Mouse (Mus musculus): ENCODE results near the gene Hacl1.

The Hacl1 gene

DNA sequence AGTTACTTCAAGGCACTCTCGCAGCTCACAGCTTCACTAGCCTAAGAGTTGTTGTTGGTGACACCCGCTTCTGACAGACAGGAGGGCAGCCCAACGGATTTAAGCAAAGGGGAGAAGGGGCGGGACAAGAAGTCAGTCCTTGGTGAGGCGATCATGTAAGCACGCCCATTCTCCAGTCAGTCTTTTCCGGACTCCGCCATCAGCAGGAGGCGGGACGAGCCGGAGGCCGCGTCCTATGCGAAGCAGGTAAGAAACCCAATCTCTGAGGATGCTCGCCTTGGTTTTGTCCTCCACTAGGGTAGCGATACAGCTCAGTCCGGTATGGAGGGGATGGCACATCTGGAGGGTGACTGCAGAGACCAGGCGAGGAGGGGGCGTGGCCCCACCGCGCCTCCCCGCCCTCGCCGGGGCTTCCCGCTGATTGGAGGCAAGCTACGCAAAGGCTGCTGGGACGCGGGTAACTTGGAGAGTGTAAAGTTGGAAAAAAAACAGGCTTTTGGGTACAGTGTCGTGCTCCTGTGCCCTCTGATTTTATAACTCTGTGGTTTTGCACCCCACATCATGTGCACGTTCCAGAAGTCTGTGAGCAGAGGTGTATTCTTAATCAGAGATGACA lies at the start of gene Hacl1, which contains the start of gene Btd:
Gene Hacl1 (minus strand): TSS at position 397 of the 616 bp plus-strand sequence.
Gene Btd (plus strand): TSS at position 139 of the 616 bp plus-strand sequence.
- DNase-seq (ENCODE audit: low read depth, low spot score) = peak; percentile 96

DNA sequence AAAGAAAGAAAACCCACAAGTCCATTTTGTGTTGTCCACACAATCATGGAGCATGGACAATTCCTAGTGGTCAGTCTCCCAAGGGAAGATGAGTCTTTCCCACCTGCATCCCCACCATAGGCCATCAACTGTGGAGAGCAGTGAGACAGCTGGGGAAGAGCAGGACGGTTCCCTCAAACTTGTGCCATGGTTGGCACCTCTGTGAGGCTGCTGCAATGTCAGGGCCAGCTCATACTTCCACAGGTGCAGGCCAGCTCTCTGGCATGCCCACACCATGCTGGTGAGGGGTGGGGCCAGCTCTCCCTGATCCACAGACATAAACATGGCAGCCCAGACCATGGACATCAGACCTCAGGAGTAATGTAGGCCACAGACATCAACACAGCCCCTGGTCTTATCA lies 45.1 kb upstream of the Hacl1 start:
- no peak for DNase-seq (ENCODE audit: low read depth, low spot score)

DNA sequence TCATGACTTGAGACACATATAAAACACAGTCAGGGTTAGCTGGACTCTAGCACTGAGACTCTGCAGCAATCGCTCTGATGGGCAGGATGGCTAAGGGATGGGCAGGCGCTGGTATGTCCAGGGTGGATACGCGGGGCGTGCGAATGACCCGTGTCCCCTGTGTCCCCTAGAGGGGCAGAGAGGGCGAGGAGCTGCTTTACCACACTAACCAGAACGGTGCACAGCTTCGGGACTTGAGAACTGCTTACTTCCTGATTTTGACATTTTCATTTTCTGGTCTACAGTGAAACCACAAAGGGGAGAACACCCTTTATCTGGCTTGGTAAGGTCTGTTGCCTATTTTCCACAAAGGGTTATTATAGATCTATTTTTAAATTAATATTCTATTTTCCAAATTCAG lies 44.6 kb upstream of the Hacl1 start:
- no peak for DNase-seq (ENCODE audit: low read depth, low spot score)

DNA sequence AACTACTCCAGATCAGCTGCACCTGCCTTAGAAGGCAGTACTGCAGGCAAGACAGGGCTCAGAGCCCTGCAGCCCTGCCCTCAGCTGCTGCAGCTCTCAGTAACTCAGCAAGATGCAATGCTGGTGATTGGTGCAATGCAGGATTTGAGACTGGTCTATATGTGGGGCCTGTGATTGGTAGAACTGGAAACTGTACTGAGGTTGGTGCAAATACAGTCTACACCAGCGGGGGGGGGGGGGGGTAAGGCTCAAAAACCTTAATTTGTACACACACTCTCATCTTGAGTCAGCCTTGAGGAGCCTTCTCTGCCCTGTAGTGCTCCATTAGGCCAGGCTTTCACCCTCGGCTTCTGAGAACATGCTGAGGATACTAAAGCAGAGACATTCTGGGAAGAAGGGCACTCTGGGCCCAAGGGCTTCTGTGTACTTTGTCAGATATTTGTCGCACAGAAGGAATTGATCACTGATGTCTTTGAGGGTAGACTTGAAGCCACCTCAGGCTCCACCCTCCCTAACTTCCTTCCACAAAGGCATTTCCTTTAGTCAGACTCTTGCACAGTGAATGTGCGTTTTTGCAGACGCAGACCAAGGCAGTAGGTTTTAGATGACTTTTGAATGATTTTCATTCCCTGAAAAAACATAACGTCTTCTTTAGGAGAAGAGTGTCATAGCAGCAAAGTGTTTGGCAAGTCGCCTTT lies 43.4 kb upstream of the Hacl1 start:
- DNase-seq (ENCODE audit: low read depth, low spot score) = no peak

DNA sequence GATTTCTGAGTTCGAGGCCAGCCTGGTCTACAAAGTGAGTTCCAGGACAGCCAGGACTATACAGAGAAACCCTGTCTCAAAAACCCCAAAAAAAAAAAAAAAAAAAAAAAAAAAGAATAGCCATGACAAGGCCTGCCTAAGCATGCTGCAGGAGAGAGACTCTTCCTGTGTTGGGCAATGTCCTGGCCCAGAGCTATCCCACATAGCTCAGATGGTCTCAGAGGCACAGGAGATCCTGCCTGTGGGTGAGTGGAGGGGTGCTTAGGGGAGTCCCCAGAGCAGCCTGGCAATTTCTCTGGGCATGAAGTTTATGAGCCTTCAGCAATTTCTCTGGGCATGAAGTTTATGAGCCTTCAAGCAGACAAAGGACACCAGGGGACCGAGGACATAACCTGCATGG lies 42.5 kb upstream of the Hacl1 start:
- no peak for DNase-seq (ENCODE audit: low read depth, low spot score)

DNA sequence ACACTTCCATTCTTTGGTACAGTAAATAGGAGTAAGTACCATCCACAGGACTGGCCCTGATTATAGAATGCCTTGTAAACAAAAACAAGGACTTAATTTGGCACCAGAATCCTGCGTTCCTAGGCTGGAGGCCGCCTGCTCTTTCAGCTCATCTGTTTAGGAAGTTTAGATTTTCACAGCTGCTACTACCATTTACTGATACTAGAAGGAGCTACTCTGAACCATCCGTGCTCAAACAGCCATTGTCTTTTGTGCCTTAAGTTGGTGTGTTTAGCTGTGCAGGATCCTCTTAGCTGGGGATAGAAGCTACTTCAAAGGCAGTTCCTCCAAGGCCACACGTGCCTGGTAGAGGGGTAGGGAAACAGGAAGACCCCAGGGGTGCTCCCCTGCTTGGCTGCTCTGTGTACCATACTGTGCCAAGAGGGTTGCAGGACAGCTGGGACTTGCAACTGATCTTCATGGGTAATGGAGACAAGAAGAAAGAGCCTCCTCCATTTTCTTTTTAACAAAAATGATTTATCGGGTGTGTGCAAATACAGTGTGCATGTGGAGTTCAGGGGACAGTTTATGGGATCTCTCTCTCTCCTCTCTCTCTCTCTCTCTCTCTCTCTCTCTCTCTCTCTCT lies 41.0 kb upstream of the Hacl1 start:
- DNase-seq (ENCODE audit: low read depth, low spot score) = no peak

DNA sequence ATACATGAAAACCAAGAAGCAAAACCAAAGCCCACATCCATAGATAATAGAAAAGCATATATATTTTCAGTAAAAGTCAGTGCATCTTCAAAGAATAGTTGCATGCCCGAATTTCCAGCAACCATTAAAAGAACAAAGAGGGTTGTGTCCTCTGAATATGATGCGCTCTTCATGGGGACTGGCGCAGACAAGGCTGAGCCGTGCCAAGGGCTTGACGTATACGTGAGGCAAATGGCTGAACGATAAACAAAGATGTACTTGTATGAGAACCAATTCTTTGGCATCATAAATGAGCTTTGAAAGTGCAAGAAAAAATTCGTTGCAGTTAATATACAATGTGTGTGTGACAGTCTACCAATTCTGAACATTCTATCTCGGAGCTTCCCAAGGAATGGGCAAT lies 40.2 kb upstream of the Hacl1 start:
- DNase-seq (ENCODE audit: low read depth, low spot score) = peak; percentile 82

DNA sequence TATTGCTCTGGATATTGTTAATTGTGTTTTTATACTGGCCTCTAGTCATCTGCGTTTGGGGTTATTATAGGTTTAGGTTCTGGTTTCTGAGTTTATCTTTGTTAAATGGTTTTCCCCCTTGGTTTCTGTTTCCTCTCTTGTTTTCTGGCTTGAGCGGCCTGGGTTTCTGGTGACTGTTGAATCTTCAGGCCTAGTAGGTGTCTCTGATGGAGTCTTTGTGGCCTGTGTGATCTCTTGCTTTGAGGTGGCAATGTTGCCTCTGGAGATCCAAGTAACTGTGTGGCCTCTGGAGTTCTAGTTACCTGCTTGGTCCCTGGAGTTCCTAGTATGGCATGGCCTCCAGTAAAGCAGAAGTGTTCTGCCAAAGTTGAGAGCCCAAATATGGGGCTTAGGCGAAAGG lies 39.6 kb upstream of the Hacl1 start:
- DNase-seq (ENCODE audit: low read depth, low spot score) = no peak

DNA sequence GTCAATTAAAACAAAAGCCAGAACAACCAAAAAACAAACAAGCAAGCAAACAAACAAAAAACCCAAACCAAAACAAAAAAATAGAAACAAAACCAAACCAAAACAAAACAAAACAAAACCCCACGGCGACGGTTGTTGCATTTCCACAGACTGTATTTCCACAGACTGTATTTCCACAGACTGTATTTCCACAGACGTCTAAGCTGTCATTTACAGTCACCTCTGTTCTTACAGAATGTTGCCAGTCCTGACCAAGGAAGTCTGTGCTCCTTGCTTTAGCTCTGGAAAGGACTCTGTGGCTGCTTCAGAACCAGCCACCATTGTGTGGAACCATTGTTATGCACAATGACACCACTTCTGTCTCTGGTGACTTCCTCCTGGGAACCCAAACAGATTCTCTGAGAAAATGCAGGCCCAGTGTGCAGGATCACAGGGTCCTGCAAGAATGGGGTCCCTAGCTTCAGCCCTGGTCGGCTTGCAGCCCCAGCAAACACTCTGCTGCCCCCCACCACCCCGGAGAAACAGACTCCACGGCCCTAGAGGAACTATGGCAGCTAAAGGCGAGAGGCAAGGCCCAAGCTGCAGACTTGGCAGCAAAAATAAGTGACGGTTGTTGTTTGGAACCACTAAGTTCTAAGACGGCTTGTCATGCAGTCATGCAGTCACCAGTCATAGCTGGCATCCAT lies 30.7 kb upstream of the Hacl1 start:
- no peak for DNase-seq (ENCODE audit: low read depth, low spot score)

DNA sequence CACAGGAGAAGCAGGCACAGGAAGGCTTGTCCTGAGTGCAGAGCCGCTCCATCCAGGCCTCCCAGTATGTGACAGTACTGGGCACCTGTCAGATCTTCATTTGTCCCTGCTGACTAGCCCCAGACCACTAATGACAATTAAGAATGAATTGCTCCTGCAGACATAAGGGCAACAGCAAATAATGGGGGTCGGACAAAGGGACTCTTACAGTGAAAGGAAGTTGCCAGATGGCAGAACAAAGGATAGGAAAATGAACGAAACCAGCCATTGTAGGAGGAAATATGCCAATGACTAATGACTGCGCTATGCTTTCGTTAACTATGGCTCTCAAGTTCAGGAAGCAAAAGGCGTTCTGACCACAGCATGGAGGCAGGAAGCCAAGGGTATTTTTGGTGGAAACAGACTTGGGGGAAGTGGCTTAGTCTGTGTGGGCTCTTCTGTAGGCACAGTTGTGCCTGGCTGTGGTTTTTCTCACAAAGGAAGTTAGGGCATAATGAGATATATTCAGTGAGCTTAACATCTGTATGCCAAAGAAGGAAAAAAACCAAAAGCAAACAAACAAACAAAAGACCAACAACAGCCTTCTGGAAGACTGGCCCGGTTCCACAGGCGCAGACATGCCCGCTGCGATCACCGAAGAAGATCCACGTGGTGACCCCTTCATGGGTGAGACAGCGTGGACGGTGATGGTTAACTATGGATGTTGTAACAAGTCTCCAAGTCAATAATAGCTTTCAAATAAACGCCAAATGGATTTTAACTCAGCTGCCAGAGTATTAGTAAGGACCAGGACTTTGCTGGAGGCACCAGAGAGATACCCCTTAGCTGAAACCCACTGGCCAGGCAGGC lies 28.8 kb upstream of the Hacl1 start:
- peak; percentile 80 for DNase-seq (ENCODE audit: low read depth, low spot score)

DNA sequence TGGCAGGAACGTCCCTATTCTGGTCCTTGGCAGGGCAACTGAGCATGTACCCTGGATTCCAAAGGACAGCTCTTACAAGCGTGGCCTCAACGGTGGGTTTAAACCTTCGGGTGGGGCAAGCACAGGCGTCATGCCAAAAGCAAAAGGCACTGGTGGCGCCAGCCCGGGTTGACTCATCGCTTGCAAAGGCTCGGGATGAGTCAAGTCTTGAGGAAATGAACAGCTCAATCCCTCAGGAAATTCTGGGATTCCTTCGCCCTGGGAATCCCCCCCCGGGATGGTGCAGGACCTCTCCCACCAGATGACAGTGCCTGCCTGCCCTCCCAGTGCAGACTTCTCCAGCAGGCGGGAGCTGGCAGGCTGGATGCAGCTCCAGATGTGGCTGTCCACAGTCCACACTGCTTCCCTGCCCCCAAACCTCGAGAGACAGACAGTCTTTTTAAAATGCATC lies 28.1 kb upstream of the Hacl1 start:
- peak; percentile 82 for DNase-seq (ENCODE audit: low read depth, low spot score)

DNA sequence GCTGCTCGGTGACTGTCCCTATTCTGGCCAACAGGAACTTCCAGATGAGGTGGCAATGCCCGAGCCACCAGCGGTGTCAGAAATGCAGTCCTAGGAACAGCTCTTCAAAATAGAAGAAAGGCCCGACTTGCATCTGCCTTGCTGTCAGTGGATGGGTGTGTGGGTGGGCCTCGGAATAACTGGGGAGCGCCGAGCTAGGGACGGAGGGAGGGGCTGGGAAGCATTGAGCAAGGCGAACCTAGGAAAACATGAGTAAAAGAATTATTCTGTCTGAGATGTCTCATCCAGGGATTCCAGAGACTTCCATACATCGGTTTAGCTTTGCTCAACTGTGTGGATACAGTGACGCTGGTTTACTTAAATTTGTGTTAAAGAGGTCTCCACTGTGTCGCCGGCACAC lies 27.2 kb upstream of the Hacl1 start:
- DNase-seq (ENCODE audit: low read depth, low spot score) = peak; percentile 85

DNA sequence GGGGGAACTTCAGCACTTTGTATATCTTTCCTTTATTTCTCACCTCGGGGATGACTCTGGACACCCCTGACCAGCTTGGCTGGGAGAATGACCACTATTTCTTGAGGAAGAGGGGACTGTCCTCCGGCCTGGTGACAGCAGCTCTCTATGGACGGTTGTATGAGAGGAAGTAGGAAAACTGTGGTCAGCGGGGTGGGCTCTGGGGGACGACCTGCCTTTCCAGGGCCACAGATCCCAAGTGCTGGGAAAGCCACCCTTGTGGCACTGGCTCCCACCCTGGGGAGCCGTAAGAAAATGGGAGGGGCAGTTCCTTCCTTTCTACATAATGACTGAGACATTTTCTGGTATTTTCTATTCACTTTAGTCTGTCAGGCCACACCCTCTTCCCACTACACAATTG lies 26.7 kb upstream of the Hacl1 start:
- no peak for DNase-seq (ENCODE audit: low read depth, low spot score)

DNA sequence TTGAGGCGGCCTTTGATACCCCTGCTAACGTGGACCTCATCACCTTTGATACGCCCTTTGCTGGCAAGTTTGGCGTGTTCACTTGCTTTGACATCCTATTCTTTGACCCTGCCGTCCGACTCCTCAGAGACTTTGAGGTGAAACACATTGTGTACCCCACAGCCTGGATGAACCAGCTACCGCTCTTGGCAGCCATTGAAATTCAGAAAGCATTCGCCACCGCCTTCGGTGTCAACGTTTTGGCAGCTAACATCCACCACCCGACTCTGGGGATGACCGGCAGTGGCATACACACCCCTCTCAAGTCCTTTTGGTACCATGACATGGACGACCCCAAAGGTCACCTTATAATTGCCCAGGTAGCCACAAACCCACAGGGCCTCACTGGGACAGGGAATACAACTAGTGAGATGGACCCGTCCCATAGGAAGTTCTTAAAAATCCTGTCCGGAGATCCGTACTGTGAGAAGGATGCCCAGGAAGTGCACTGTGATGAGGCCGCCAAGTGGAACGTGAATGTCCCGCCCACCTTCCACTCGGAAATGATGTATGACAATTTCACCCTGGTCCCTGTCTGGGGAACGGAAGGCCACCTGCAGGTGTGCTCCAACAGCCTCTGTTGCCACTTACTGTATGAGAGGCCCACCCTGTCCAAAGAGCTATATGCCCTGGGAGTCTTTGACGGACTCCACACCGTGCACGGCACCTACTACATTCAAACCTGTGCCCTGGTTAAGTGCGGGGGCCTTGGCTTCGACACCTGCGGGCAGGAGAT lies 26.0 kb upstream of the Hacl1 start:
- no peak for DNase-seq (ENCODE audit: low read depth, low spot score)

DNA sequence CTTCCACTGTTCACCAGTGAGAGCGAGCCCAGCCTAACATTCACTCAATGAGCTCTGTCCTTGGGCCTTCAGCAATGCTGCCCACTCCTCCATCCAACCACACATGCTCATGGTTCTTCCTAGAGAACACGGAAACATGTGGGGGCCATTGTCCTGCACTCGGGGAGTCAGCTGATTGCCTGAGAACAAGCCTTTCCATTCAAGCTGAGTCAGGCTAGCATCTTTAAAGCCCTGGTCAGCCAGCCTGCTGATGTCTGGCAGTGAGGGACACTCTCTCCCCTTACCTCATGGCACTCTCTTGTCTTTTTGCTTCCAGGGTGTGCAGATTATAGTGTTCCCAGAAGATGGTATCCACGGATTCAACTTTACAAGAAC lies 24.5 kb upstream of the Hacl1 start:
- peak; percentile 77 for DNase-seq (ENCODE audit: low read depth, low spot score)

DNA sequence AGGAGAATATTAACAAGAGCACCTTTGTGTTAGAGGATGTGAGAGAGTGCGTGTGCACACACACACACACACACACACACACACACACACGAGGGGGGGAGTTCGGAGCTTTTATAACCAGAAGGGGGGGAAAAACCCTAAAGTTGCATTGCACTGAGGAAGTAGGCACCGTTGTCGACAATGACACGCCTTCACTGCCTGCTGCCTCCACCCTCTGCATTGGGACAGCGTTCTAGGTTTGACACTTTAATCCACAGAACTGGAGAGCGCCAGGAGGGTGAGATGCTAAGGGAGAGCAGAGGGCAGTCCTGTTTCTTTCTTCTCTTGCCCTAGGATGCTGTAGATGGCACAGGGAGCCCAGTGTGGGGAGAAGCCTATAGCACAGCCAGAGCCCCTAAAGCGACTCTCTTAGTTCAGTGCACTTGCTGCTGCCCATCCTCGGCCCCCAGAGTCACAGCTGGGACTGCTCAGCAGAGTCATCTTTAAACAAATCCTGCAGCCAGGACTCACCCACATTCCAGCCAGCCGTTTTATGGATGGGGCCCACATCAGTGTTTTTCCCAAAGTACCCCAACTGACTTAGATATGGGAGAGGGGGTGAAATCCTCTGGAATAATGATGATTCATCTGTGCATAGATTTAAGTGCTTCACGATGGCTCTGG lies 23.9 kb upstream of the Hacl1 start:
- DNase-seq (ENCODE audit: low read depth, low spot score) = no peak

DNA sequence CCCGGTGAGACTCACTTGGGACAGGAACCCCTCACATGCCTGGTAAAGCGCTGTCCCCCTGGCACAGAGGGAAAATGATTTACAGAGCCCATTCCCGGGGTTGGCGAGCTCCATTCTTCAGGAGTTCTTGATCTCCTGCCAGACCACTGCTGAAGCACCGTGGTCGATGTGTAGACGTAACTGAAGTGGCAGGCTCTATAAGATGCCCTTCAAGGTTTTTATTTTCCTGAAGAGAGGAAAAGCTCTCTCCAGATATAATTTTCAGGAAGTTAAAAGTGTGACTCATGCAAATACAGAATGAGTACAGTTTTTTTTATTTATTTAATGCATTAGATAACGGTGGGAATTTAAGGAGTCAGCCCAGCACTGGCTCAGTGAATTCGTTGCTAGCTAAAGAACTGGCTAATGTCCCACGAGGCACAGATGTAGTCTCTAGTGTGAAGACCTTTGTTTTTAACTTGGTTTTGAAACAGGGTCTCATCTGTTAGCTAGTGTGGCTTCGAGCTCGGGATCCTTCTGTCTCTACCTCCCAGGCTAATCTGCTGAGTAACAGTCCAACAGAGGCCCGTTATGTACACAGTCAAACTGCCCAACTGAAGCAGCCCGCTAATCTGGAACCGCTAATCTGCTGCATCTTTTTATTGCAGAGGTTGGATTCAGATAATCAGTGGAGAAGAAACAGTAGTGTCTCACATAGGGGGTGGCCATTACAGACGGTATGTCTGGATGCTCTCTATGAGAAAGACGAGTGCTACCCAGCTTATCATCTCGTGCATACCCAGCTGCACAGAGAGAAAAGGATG lies 23.2 kb upstream of the Hacl1 start:
- DNase-seq (ENCODE audit: low read depth, low spot score) = peak; percentile 48

DNA sequence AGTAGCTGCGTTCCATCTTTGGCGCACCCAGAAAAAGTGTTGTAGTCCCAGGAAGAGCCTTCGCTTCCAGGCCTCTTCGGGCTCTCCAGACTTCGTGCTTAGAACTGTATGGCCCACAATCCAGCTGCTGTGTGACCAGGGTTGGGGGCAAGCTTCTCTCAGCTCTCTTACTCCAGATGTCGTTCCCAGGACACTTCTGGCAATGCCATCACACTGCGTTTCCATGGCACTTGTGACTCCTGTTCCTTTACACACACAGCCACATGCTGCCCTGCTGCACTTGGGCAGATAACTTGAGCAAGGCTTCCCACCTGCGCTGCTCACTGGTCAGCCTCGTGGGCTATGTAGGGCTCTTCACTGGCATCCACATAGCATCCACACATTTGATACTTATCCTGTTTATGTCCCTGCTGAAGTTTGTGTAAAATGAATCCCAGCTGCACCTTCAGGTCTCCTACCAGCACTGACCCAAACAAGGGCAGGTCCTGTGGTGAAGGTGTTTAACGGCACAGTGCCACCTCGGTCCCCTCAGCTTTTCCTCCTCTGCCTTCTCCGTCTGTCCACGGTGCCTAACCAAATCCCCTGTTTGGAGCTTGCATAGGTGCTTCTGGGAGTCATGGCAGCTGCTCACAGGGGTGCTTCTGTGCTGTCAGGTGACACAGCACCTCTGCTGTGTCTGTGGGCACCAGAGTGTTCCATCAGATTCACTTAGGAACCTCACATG lies 22.5 kb upstream of the Hacl1 start:
- no peak for DNase-seq (ENCODE audit: low read depth, low spot score)

Measured in brain, adult 2 months (tissue).